Mouse (Mus musculus) embryo, embryonic 10.5 days (tissue): ENCODE measurements around the gene Cdca7l.
A peak's percentile ranks its signal among the peaks of the same experiment; 100 is the strongest.

Experiments used
- DNase-seq: peaks from one replicate; pipeline ENCODE4 v3.0.0-alpha.2; 2015; ENCODE audit warnings: low spot score

Cdca7l gene

GRCm38 (mm10) chr12:117809327-117810017 lies 5.4 kb downstream of the Cdca7l start:
- peak; percentile 15 for DNase-seq

DNA sequence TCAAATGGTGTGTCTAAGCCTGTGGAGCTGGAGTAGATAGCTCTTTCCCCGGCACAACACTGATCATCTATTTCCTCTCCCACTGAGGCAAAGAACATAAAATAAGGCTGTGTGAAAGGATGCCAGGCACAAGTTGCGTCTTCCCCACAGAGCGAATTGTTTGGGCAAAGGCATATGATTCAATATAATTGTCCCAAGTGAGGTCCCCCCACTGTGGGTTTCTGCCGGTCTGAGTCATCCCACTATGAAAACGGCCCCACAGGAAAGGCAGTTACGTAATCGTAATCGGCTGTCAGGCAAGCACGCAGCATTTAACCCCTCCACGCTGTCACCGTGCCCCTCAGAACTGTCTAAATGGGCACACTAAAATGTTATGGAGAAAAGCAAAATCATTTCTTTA lies 6.0 kb downstream of the Cdca7l start:
- no peak for DNase-seq

- DNase-seq, result peak; percentile 82
Observed at GRCm38 (mm10) chr12:117820138-117820858, 16.2 kb downstream of the Cdca7l start.

DNA sequence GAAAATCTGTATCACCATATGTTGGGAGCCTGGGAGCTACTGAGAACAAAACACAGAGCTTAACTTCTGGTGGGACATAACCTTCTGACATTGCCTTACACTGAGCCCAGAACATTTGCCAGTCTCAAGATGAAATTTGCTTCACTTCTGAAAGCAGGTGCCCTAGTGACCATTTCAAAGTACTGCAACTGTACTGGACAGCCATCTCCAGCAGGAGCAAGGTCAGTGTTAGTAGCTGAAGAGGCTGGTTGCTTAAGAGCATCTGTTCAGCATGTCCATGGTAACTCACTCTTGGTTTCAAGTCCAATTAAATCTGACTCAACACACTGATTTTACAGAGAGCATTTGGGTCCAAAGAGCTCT lies 16.8 kb downstream of the Cdca7l start:
- peak; percentile 48 for DNase-seq

DNA sequence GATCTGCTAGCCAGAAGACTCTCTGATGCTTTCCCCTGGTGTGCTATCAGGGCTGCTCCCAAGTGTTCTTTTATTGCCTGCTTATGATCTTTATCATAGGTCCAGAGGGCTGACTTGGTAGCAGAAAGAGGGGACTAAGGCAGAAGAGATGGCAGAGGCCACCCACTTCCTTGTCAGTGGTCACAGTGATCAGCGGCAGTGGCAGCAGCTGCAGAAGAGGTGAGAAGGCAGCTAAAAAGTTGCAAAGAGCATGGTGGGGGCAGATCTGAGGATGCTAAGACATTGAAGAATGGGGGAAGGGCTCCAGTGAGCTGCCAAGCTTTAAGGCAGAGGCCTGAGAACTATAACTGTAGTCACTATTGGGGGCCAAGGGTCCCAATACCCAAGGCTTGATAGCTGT lies 17.3 kb downstream of the Cdca7l start:
- no peak for DNase-seq

DNA sequence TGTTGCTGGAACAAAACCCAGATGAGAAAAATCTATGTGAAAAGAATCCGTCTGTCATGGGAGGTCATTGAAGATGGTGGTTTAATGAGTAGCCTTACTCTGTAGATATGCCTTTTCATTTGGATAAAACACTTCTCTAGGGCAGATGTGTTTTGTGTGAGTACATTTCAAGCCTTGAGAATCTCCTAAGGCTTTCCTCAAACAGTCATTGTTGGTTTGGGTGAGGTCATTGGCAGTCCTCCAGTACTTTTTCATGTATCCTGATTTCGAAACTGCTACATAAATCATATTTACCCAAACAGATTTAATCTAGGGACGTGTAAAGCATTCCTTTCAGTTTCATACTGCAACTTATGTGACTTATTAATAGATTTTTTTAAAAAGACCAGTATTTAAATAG lies 24.3 kb downstream of the Cdca7l start:
- no peak for DNase-seq

DNA sequence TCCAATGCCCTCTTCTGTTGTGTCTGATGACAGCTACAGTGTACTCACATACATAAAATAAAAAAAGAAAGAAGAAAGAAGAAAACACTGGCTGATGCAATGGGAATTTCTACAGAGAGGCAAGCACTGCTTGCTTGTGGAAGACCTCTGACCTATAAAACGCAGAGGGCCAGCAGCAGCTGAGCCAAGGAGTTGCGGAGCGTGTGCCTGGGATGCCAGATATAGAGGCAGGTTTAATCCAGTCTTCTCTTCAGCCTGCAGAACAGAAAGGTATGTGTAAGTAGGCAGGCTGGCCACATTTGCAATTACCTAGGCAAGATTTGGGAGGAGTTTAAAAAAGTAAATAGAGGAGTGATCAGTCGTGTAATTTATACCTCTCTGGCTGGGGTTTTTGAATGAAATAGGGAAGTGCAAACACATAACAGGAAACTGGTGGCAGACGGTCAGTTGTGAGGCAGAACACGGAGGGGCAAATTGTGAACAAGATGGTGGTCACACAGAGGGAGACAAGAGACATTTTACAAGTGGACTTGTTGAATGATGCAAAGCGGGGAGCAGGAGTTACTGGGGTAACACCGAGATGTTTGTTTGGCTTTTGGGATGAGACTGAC lies 27.4 kb downstream of the Cdca7l start:
- no peak for DNase-seq

DNA sequence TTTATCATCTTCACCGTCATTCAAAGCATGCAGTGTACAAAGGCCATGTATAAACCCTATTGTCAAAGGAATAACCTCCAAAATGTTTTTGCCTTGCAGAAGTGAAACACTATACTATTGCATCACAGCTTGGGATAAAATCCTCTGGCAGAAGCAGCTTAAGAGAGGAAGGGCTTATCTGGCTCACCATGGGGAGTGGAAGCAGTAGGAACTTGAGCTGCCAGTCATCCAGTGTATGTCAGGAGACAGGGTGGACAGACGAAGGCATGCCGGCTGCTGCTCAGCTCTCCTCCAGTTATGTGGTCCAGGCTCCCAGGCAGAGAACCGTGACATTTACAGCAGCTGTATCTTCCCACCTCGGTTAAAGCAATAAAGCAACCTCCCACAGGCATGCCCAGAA lies 28.1 kb downstream of the Cdca7l start:
- no peak for DNase-seq

DNA sequence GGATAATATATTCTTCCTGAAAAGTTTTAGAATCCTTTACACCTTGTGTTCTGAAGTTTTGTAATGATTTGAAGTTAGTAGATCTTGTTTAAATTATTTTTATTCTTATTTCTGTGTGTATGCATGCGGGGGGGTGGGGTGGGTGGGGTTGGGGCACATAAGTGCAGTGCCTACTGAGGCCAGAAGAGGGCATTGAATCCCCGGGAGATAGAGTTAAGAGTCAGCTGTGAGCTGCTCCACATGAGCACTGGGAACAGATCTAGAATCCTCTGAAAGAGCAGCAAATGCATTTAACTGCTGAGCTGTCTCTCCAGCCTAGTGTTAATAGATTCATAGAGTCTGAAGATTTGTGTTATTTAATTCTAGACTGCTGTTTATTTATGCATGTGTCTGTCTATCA lies 30.6 kb downstream of the Cdca7l start:
- no peak for DNase-seq

- DNase-seq, result no peak
Observed at GRCm38 (mm10) chr12:117835371-117835770, 31.3 kb downstream of the Cdca7l start.

DNA sequence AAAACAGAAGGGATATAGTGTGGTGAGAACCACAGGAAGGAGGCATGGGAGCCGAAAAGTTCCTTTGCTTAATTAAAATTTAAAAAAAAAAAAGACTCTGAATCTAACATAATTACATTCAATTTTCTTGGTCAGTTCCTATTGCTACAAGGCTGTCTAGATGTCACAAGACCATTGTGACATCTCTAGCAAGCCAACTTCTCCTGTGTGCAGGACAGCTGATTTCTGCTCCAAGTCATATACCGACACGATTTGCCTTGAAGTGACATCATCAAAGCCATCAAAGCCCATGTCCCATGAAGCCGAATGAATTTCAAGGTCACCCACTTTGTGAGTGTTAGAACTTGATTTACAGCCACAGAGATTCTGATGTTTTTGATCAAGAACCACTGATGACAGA lies 33.3 kb downstream of the Cdca7l start:
- DNase-seq, result no peak

GRCm38 (mm10) chr12:117840705-117841104 lies 36.6 kb downstream of the Cdca7l start:
- DNase-seq, result no peak

- peak; percentile 23 for DNase-seq
Observed at GRCm38 (mm10) chr12:117842676-117843075, 38.6 kb downstream of the Cdca7l start.

- DNase-seq, result peak; percentile 82
Observed at GRCm38 (mm10) chr12:117843302-117844074, 39.4 kb downstream of the Cdca7l start.

GRCm38 (mm10) chr12:117844075-117844408 lies 40.0 kb downstream of the Cdca7l start:
- DNase-seq, result no peak

GRCm38 (mm10) chr12:117844917-117845316 lies 40.8 kb downstream of the Cdca7l start:
- no peak for DNase-seq

DNA sequence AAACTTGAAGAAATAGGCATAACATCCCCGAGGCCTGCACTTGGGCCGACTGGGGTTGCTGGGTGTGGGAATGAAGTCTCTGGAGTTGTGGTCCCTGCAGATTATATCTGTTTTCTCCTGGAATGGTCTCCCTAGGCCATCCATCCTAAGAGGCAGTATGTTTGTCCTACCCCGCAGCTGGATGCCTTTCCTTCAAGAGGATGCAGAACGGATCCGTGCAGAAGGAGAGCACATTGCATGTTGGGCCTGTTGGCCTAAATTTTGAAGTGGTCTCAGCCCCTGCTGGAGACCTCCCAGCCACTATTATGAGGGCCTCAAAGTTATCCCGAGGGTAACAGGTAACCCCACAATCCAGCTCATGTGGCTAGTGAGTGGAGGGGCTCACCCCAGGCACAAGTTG lies 44.5 kb downstream of the Cdca7l start:
- DNase-seq, result no peak

DNA sequence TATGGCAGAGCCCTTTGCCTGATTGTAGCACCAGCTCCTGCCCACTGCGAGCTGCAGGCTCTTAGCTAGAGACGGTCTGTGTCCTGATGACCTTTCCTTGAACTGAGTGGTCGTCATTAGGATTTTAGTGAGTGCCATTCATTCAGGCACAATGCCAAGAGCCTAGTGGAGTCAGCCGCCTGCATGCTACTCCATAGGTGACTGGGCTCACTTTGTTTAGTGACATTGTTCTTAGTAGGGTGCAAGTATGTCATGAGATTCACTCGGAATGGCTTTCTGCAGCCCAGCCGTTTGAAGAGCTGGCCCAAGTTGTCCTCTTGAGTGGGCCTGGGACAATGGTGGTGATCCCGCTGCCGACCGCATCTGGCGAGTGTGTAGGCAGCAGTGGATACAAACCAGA lies 46.4 kb downstream of the Cdca7l start:
- DNase-seq, result peak; percentile 58

- peak; percentile 74 for DNase-seq
Observed at GRCm38 (mm10) chr12:117853316-117853715, 49.2 kb downstream of the Cdca7l start.

DNA sequence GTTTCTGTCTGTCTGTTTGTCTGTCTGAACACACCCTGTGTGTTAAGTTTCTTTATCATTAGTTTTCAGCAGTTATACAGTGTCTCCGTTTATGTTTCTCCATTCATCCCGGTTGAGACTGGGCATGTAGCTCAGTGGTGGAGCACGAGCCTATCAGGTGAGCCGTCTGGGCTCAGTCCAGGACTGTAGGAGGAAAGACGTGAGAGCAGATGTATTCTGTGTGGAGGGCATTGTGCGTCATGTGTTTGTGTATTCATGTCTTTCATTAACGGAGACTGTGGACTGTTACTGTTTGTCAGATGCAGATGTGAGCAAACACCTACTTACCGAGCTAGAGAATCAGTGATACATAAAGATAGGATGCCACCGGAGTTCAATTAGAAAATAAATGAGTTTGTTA lies 52.9 kb downstream of the Cdca7l start:
- DNase-seq, result no peak

DNA sequence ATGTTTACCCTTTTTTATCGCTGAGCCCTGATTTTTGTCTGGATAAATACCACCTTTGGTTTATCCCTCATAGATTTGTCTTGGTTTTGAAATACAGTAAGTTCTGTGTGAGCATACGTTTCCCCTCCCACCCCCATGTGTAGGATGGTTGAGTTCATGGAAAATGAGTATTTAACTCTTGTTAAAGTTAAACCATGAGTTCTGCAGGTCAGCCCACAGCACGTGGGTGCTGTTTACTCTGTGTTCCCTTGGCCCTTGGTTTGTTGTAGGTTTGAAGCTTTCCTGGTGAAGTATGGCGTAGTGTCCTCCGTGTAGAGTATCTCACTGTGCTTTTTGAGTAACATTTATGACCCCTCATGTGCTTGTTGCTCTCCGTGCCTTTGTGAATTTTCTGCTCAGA lies 53.8 kb downstream of the Cdca7l start:
- DNase-seq, result no peak

- DNase-seq, result no peak
Observed at GRCm38 (mm10) chr12:117860840-117861239, 56.8 kb downstream of the Cdca7l start.

DNA sequence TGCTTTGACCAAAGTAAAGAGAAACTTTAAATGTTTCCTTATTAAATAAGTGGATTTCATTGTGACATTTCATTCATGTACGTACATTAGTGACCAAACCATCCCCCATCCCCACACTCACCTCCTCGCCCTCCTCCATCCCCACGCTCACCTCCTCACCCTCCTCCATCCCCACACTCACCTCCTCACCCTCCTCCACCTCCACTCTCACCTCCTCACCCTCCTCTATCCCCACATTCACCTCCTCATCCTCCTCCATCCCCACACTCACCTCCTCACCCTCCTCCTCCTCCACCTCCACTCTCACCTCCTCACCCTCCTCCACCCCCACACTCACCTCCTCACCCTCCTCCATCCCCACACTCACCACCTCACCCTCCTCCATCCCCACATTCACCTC lies 57.2 kb downstream of the Cdca7l start:
- no peak for DNase-seq
